Mouse (Mus musculus): Measurements from ENCODE around the gene Cdyl. TPM values are rescaled to one million over a fixed set of nuclear protein-coding genes. Genes with fewer than 3 reads are reported as not detected.
"Not testable (repeated sequence)": the region's sequence is repeated elsewhere in the genome, so short reads cannot be mapped to it uniquely, and the experiment has no call there.

Cdyl gene
- polyA plus RNA-seq, 1 experiment from 2014 or later: 4.1 TPM

GRCm38 (mm10) chr13:35835669-35836068 lies 176.0 kb downstream of the Cdyl start:
- Histone ChIP-seq H3K36me3 (replicated peaks) (no peaks in the 10 kb centered on the region), H3K27ac (no peak overlapping the region), H3K4me1 (peaks cover 11% of the 10 kb centered on the region), H3K9ac (no peak overlapping the region), H3K4me3 (no peak overlapping the region), H3K4me2 (no peak overlapping the region), H3K27me3 (replicated peaks) (no peaks in the 10 kb centered on the region), H3K9me3 (no peaks in the 10 kb centered on the region)
- WGBS: 90% methylated on average over 7 of the region's 7 CpGs
- ATAC-seq (replicated peaks): no peak

DNA sequence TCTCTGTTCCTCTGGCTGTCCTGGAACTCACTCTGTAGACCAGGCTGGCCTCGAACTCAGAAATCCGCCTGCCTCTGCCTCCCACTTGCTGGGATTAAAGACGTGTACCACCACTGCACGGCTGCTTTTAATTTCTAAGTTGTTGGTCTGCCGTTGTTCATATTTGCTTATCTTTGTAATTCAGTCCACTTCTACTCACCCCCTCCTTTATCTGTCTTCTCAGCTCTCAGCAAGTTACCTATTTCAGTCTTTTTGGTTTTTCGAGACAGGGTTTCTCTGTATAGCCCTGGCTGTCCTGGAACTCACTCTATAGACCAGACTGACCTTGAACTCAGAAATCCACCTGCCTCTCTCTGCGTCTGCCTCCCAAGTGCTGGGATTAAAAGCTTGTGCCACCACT lies 176.9 kb downstream of the Cdyl start:
- not testable (repeated sequence) for H3K27me3 ChIP-seq (replicated peaks); ATAC-seq (replicated peaks); H3K4me3 ChIP-seq; H3K4me2 ChIP-seq; H3K9ac ChIP-seq; H3K9me3 ChIP-seq; H3K36me3 ChIP-seq (replicated peaks); H3K27ac ChIP-seq
- 95% methylated on average over 7 of the region's 7 CpGs for WGBS
- peaks cover 11% of the 10 kb centered on the region for H3K4me1 ChIP-seq

GRCm38 (mm10) chr13:35840102-35840501 lies 180.5 kb downstream of the Cdyl start:
- Histone ChIP-seq H3K4me2 (no peak overlapping the region), H3K27me3 (replicated peaks) (no peaks in the 10 kb centered on the region), H3K4me3 (no peak overlapping the region), H3K4me1 (peaks cover 3% of the 10 kb centered on the region; the same call in 1 of the 2 replicates), H3K36me3 (replicated peaks) (no peaks in the 10 kb centered on the region), H3K9ac (no peak overlapping the region), H3K9me3 (no peaks in the 10 kb centered on the region), H3K27ac (no peak overlapping the region)
- peak; percentile 37; the same call in 1 of the 2 replicates for ATAC-seq (replicated peaks)
- 70% methylated on average over 10 of the region's 10 CpGs for WGBS

GRCm38 (mm10) chr13:35843383-35843782 lies 183.8 kb downstream of the Cdyl start:
- Histone ChIP-seq H3K27me3 (replicated peaks) (no peaks in the 10 kb centered on the region), H3K27ac (no peak overlapping the region), H3K9me3 (no peaks in the 10 kb centered on the region), H3K36me3 (replicated peaks) (no peaks in the 10 kb centered on the region), H3K9ac (no peak overlapping the region), H3K4me2 (no peak overlapping the region), H3K4me1 (peaks cover 3% of the 10 kb centered on the region; the same call in 1 of the 2 replicates), H3K4me3 (no peak overlapping the region)
- WGBS: 53% methylated on average over 7 of the region's 7 CpGs
- no peak for ATAC-seq (replicated peaks)

GRCm38 (mm10) chr13:35845306-35845705 lies 185.7 kb downstream of the Cdyl start:
- no peak overlapping the region for H3K4me2 ChIP-seq
- WGBS: 52% methylated on average over 3 of the region's 3 CpGs
- H3K9ac ChIP-seq: no peak overlapping the region
- no peaks in the 10 kb centered on the region for H3K36me3 ChIP-seq (replicated peaks)
- no peaks in the 10 kb centered on the region for H3K4me1 ChIP-seq
- H3K9me3 ChIP-seq: no peaks in the 10 kb centered on the region
- no peaks in the 10 kb centered on the region for H3K27me3 ChIP-seq (replicated peaks)
- H3K4me3 ChIP-seq: no peak overlapping the region
- ATAC-seq (replicated peaks): no peak
- no peak overlapping the region for H3K27ac ChIP-seq

DNA sequence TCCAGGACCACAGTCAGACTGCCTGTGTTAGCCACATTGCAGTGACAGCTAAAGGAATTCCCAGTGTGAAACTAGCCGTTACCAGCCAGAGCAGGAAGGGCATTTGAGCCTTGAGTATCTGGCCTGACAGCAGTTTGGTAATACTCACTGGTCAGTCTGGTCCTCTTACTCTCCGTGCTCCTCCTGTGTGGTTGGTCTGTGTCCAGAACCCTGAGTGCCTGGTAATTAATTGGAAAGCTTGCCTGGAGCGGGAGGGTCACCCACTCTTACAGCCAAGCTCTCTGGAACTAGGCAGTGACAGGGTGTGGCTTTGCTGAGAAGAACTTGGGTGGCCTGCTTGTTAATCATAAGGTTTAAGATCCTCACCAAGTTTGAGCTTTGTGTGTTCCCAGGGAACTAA lies 189.1 kb downstream of the Cdyl start:
- Histone ChIP-seq H3K27me3 (replicated peaks) (no peaks in the 10 kb centered on the region), H3K4me2 (no peak overlapping the region), H3K27ac (no peak overlapping the region), H3K4me1 (no peaks in the 10 kb centered on the region), H3K9ac (no peak overlapping the region), H3K9me3 (no peaks in the 10 kb centered on the region), H3K36me3 (replicated peaks) (no peaks in the 10 kb centered on the region), H3K4me3 (no peak overlapping the region)
- 81% methylated on average over 3 of the region's 3 CpGs for WGBS
- ATAC-seq (replicated peaks): no peak

- no peak for ATAC-seq (replicated peaks)
- Histone ChIP-seq H3K27ac (no peak overlapping the region), H3K27me3 (replicated peaks) (no peaks in the 10 kb centered on the region), H3K36me3 (replicated peaks) (no peaks in the 10 kb centered on the region), H3K4me3 (no peak overlapping the region), H3K9ac (no peak overlapping the region), H3K4me2 (no peak overlapping the region), H3K9me3 (no peaks in the 10 kb centered on the region), H3K4me1 (no peaks in the 10 kb centered on the region)
- 96% methylated on average over 6 of the region's 6 CpGs for WGBS
Observed at GRCm38 (mm10) chr13:35851581-35851980, 191.9 kb downstream of the Cdyl start.

DNA sequence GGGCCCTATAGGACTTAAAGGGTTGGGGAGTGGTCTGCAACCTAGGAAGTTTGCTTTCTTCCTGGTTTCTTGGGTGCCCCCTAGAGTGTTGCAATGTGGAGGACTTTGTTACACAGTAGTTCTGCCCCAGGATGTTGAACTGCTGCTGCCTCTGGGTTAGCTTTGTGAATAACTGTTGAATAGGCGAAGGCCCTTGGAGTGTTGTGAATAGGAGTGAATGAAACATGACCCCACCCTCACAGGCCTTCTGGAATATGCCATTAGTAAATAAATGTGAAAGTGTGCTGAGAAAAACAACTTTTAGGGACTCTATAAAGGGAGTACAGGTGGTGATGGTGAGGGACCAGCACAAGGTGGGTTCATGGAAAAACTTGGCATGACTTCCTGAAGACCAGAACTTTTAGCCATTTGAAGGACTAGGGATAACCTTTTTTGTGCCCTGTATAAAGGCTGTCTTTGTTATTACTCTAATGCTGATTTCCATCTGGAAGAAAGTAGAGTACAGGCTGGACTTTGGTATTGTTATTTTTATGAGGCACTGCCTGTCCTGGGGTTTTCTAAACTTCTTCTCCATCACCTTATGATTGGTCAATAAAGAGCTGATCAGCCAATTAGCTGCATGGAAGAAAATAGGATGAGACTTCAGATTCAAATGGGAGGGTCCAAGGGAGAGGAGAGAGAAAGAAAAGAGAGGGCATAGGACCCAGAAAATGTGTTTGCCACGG lies 193.4 kb downstream of the Cdyl start:
- H3K27me3 ChIP-seq (replicated peaks): no peaks in the 10 kb centered on the region
- H3K36me3 ChIP-seq (replicated peaks): no peaks in the 10 kb centered on the region
- WGBS: 76% methylated on average over 2 of the region's 2 CpGs
- H3K27ac ChIP-seq: no peak overlapping the region
- H3K9ac ChIP-seq: no peak overlapping the region
- no peaks in the 10 kb centered on the region for H3K9me3 ChIP-seq
- H3K4me1 ChIP-seq: no peaks in the 10 kb centered on the region
- no peak for ATAC-seq (replicated peaks)
- H3K4me3 ChIP-seq: no peak overlapping the region
- no peak overlapping the region for H3K4me2 ChIP-seq

GRCm38 (mm10) chr13:35857486-35857885 lies 197.9 kb downstream of the Cdyl start:
- Histone ChIP-seq H3K4me2 (no peak overlapping the region), H3K4me1 (no peaks in the 10 kb centered on the region), H3K9ac (no peak overlapping the region), H3K27ac (no peak overlapping the region), H3K36me3 (replicated peaks) (no peaks in the 10 kb centered on the region), H3K27me3 (replicated peaks) (no peaks in the 10 kb centered on the region), H3K9me3 (no peaks in the 10 kb centered on the region), H3K4me3 (no peak overlapping the region)
- WGBS: 75% methylated on average over 7 of the region's 7 CpGs
- no peak for ATAC-seq (replicated peaks)

DNA sequence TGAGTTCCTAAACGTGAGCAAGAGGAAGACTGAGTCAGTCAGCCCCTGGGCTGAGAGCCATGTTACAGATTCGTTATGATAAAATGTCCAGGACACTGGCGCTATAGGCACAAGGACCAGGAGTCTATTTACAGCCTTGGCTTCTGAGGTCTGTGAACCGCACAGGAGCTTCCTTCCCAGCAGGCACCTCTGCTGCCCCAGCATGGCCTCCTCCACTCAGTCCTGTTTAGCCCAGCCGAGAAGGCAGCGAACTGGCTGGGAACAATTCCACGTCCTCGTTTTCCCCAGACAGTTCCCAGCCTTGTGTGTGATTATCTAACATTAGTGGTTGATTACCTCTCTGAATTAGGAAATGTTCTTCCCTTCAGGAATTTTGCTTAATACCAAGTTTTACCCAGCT lies 201.3 kb downstream of the Cdyl start:
- H3K27me3 ChIP-seq (replicated peaks): no peaks in the 10 kb centered on the region
- no peaks in the 10 kb centered on the region for H3K4me1 ChIP-seq
- H3K9me3 ChIP-seq: no peaks in the 10 kb centered on the region
- no peaks in the 10 kb centered on the region for H3K36me3 ChIP-seq (replicated peaks)
- no peak overlapping the region for H3K9ac ChIP-seq
- H3K4me2 ChIP-seq: no peak overlapping the region
- ATAC-seq (replicated peaks): no peak
- 74% methylated on average over 8 of the region's 8 CpGs for WGBS
- no peak overlapping the region for H3K27ac ChIP-seq
- no peak overlapping the region for H3K4me3 ChIP-seq

- Histone ChIP-seq H3K9me3 (no peaks in the 10 kb centered on the region), H3K27me3 (replicated peaks) (no peaks in the 10 kb centered on the region), H3K4me1 (no peaks in the 10 kb centered on the region), H3K4me3 (no peak overlapping the region), H3K4me2 (no peak overlapping the region), H3K36me3 (replicated peaks) (no peaks in the 10 kb centered on the region), H3K9ac (no peak overlapping the region), H3K27ac (no peak overlapping the region)
- 88% methylated on average over 8 of the region's 8 CpGs for WGBS
- no peak for ATAC-seq (replicated peaks)
Observed at GRCm38 (mm10) chr13:35870659-35871058, 211.0 kb downstream of the Cdyl start.

DNA sequence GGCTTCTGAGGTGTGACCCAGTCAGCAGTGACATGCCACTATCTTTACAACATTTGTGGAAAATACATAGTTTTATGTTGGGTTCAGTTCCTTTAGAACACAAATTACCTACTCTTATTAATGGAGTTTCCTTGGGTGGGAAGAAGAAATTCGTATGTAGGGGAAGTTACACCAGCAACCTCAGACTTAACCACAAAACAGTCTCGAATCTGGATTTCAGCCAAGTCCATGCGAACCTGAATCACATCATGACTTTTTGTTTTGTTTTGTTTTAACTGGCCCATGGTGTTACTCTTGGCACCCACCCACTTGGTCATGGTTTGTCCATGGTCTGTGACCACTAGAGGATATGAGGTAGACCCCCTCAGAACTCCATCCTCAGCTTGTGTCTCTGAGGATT lies 211.5 kb downstream of the Cdyl start:
- Histone ChIP-seq H3K36me3 (replicated peaks) (no peaks in the 10 kb centered on the region), H3K4me3 (no peak overlapping the region), H3K9me3 (no peaks in the 10 kb centered on the region), H3K4me2 (no peak overlapping the region), H3K9ac (no peak overlapping the region), H3K4me1 (no peaks in the 10 kb centered on the region), H3K27me3 (replicated peaks) (no peaks in the 10 kb centered on the region), H3K27ac (no peak overlapping the region)
- 87% methylated on average over 3 of the region's 3 CpGs for WGBS
- no peak for ATAC-seq (replicated peaks)

GRCm38 (mm10) chr13:35875396-35875795 lies 215.8 kb downstream of the Cdyl start:
- Histone ChIP-seq H3K36me3 (replicated peaks) (no peaks in the 10 kb centered on the region), H3K4me2 (no peak overlapping the region), H3K27me3 (replicated peaks) (no peaks in the 10 kb centered on the region), H3K9me3 (no peaks in the 10 kb centered on the region), H3K9ac (no peak overlapping the region), H3K4me1 (no peaks in the 10 kb centered on the region), H3K27ac (no peak overlapping the region), H3K4me3 (no peak overlapping the region)
- ATAC-seq (replicated peaks): no peak
- WGBS: 87% methylated on average over 5 of the region's 5 CpGs

Data from midbrain, embryonic 15.5 days (tissue).